ENCODE assay signal across 8 mouse cellular contexts in the genomic region with DNA sequence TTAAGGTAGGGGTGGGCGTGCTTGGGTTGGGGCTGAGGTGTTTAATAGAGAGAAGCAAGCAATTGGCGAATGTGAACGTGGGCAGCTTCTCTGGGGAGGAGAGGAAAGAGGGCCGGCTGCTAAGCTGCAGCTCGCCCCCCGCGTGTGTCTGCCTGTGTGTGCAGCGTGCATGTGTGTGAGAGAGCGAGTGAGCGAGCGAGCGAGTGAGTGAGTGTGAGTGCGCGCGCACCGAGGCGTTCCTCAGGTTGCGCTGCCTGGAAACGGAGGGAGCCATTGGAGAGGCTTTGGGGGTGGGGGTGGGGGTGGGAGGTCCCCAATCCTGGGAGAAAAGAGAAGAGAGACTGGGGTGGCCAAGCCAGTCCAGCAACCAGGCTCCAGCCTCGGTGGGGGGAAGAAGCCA.
DNase-seq lines count a peak whose midpoint lies in the region; ATAC-seq lines count a peak whose summit lies in the region.

No protein-coding gene starts in this region.

- H3K36me3 ChIP-seq in lung, embryonic 16.5 days (ENCODE audit: control insufficient read depth, insufficient read depth, low read length) = no peaks in the 10 kb centered on the region
- H3K36me3 ChIP-seq in forebrain, embryonic 12.5 days (replicated peaks) = no peaks in the 10 kb centered on the region
- H3K36me3 ChIP-seq in neural tube, embryonic 14.5 days (ENCODE audit: control insufficient read depth, insufficient read depth, low read length) = no peaks in the 10 kb centered on the region

- no peak overlapping the region for H3K27ac ChIP-seq in lung, embryonic 16.5 days (ENCODE audit: low read length)
- no peak overlapping the region for H3K27ac ChIP-seq in forebrain, embryonic 12.5 days
- peak overlapping the region; percentile 62; the same call in 1 of the 2 replicates for H3K27ac ChIP-seq in neural tube, embryonic 14.5 days (ENCODE audit: low read depth, low read length)

- H3K4me3 ChIP-seq in lung, embryonic 16.5 days (ENCODE audit: low read length) = peak overlapping the region; percentile 39
- H3K4me3 ChIP-seq in forebrain, embryonic 12.5 days (replicated peaks) = peak overlapping the region; percentile 52
- peak overlapping the region; percentile 45 for H3K4me3 ChIP-seq in neural tube, embryonic 14.5 days (ENCODE audit: low read depth, low read length)

- peaks cover 46% of the 10 kb centered on the region for H3K27me3 ChIP-seq in lung, embryonic 16.5 days (ENCODE audit: control insufficient read depth, insufficient read depth, low read depth, low read length)
- peaks cover 60% of the 10 kb centered on the region for H3K27me3 ChIP-seq in forebrain, embryonic 12.5 days
- peaks cover 10% of the 10 kb centered on the region for H3K27me3 ChIP-seq in neural tube, embryonic 14.5 days (ENCODE audit: control insufficient read depth, insufficient read depth, low read length)

- no peak overlapping the region for H3K9ac ChIP-seq in lung, embryonic 16.5 days (ENCODE audit: low read length)
- peak overlapping the region; percentile 59; the same call in 1 of the 2 replicates for H3K9ac ChIP-seq in forebrain, embryonic 12.5 days
- H3K9ac ChIP-seq in neural tube, embryonic 14.5 days (replicated peaks; ENCODE audit: low read depth, low read length) = peak overlapping the region; percentile 60

- WGBS in lung, embryonic 16.5 days = 0% methylated on average over 20 of the region's 20 CpGs
- 1% methylated on average over 20 of the region's 20 CpGs for whole genome bisulfite sequencing in forebrain, embryonic 12.5 days
- under 1% methylated on average over 20 of the region's 20 CpGs for WGBS in neural tube, embryonic 14.5 days

- no peak for DNase-seq in lung, postnatal 14 days
- DNase-seq in layer of hippocampus, postnatal 10 days (ENCODE audit: low spot score in 2 of 2) = peak; percentile 60 to 66
- DNase-seq in yolk sac, embryonic 10.5 days (ENCODE audit: low spot score) = no peak
- no peak for DNase-seq in spleen, postnatal 14 days (ENCODE audit: low spot score in 2 of 2)

- peak overlapping the region; percentile 53 for H3K4me2 ChIP-seq in lung, embryonic 16.5 days (ENCODE audit: low read depth, low read length)
- peak overlapping the region; percentile 84 for H3K4me2 ChIP-seq in forebrain, embryonic 12.5 days
- H3K4me2 ChIP-seq in neural tube, embryonic 14.5 days (ENCODE audit: low read depth, low read length) = peak overlapping the region; percentile 96

- ATAC-seq in lung, embryonic 16.5 days (ENCODE audit: low read depth) = no peak
- ATAC-seq in forebrain, embryonic 12.5 days (ENCODE audit: low FRiP score) = peak; percentile 58; the same call in 1 of the 2 replicates
- peak; percentile 48 for ATAC-seq in neural tube, embryonic 14.5 days (ENCODE audit: low read depth)
- ATAC-seq in erythroblast, adult 5-6 weeks (replicated peaks; ENCODE audit: low FRiP score, poor library complexity, severe bottlenecking) = no peak

- no peaks in the 10 kb centered on the region for H3K4me1 ChIP-seq in lung, embryonic 16.5 days (replicated peaks; ENCODE audit: control insufficient read depth, insufficient read depth, low read length)
- H3K4me1 ChIP-seq in forebrain, embryonic 12.5 days = peaks cover 13% of the 10 kb centered on the region
- 0 out of 2 replicates have a peak, but pooled peaks cover 4% of the 10 kb centered on the region for H3K4me1 ChIP-seq in neural tube, embryonic 14.5 days (ENCODE audit: control insufficient read depth, insufficient read depth, low read length)

- no peaks in the 10 kb centered on the region for H3K9me3 ChIP-seq in lung, embryonic 16.5 days (ENCODE audit: control insufficient read depth, low read length)
- H3K9me3 ChIP-seq in forebrain, embryonic 12.5 days = no peaks in the 10 kb centered on the region
- H3K9me3 ChIP-seq in neural tube, embryonic 14.5 days (ENCODE audit: control insufficient read depth, low read length) = no peaks in the 10 kb centered on the region

Comparison
In these comparisons a context has a peak if more than half of its experiments do, and no peak if none do; other contexts are left out.
1. ATAC-seq: peak in forebrain, embryonic 12.5 days (single experiment) and neural tube, embryonic 14.5 days (single experiment); none in lung, embryonic 16.5 days (single experiment) and erythroblast, adult 5-6 weeks (single experiment).
2. DNase-seq: peak in layer of hippocampus, postnatal 10 days (2 of 2); none in lung, postnatal 14 days (single experiment), yolk sac, embryonic 10.5 days (single experiment) and spleen, postnatal 14 days (0 of 2).
3. Peak in every context shown above with its lines, with median percentiles within 50 percentile points of each other: H3K4me2 ChIP-seq and H3K4me3 ChIP-seq.